Mouse (Mus musculus): ENCODE data around the gene Prkca. TPM values are rescaled to one million over a fixed set of nuclear protein-coding genes. Genes with fewer than 3 reads are reported as not detected.
A peak's percentile ranks its signal among the peaks of the same experiment; 100 is the strongest.

Prkca gene
- total RNA-seq, 2 experiments from 2014 or later, result 166 to 177 TPM

- DNase-seq (ENCODE audit: low spot score in 2 of 2), result no peak
- intact Hi-C loops (cut with DNase I), result loop anchor here (5.0 kb wide), 2 partner anchors 68 to 188 kb away; partner anchors contain the start of genes Apoh and Prkca
These were observed 189.5 kb downstream of the Prkca start for GRCm38 (mm10) chr11:108153997-108154841.

DNA sequence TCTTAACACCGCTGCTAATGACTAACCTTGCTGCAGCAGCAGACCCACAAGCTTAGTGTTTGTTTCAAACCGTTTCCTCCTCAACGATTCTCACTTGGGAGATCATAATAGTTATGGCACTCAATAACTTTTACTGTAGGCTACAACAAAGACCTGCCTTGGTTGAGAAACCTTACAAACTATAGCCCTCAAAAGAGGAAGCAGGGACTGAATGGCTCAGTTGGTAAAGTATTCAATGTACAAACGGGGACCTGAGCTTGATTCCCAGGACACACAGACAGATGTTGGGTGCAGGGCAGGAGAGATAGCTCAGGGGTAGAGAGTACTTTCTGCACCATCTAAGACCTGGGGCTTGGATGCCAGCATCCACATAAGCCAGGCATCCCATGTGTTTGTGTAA is 191.1 kb downstream of the Prkca start:
- no peak for DNase-seq (ENCODE audit: low spot score in 2 of 2)
- intact Hi-C loops (cut with DNase I), result loop anchor here (5.0 kb wide), 2 partner anchors 70 to 190 kb away; partner anchors contain the start of genes Apoh and Prkca

GRCm38 (mm10) chr11:108150410-108150809 is 193.3 kb downstream of the Prkca start:
- peak; percentile 83 for DNase-seq (ENCODE audit: low spot score in 2 of 2)
- intact Hi-C loops (cut with DNase I), result loop anchor here (5.0 kb wide), 2 partner anchors 72 to 192 kb away; partner anchors contain the start of genes Apoh and Prkca

DNA sequence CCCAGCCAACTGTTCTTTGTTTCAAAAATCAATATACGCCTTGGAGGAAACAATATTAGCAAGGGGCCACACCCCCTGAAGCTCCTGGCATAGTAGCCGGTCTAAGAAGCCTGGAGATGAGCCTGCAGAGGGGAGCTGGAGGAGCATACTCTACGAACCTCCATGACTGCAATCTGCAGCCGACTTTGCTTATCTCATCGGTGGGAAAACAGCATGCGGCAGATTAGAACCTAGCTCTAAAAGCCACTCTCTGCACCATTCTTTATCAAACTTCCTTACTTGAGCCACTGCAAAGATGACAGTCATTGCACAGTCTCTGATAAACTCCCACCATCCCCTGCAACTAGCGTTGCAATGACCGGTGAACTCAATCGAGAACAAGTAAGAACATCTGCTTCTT is 194.5 kb downstream of the Prkca start:
- no peak for DNase-seq (ENCODE audit: low spot score in 2 of 2)
- intact Hi-C loops (cut with DNase I), result no loop called here

DNA sequence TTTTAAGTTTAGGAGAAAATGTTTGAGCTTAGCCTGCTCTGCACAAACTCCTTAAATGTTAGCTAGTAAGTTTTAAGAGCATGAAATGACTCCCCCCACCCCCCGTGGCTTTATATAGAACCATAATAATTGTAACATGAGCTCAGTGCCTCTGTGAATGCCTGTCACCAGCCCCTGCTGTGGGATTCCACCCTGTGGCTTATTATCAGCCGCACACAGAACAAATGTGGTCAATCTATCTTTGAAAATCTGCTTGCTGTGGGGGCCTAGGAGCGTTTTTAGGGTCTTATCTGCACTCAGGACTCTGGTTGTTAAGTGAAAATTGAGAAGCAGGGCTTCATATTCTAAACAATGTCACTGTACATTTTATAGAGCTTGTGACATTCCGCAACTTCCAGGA is 195.2 kb downstream of the Prkca start:
- DNase-seq (ENCODE audit: low spot score in 2 of 2), result no peak
- intact Hi-C loops (cut with DNase I), result loop anchor here (1.0 kb wide), 1 partner anchor 109 kb away; no protein-coding TSS in a partner anchor

- DNase-seq (ENCODE audit: low spot score in 2 of 2), result no peak
- intact Hi-C loops (cut with DNase I), result no loop called here
These were observed 197.8 kb downstream of the Prkca start for GRCm38 (mm10) chr11:108145752-108146496.

DNA sequence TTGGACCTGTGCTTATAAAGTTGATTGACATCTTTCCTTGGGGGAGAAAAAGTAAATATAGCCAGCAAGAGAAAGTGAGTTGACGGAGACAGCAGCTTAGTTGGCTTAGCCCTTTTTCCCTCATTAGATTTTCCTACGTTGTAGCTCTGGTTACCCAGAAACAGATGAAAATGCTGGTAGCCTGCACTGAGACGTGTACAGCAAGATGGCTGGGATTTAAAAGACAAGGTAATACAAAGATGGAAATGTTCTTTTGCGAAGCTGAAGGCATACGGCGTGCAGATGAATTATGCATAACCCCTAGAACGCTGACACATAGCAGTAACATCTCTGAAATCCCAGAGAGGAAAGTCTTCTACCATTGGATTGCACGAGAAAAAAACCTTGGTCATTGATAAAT is 198.6 kb downstream of the Prkca start:
- no peak for DNase-seq (ENCODE audit: low spot score in 2 of 2)
- intact Hi-C loops (cut with DNase I), result no loop called here

DNA sequence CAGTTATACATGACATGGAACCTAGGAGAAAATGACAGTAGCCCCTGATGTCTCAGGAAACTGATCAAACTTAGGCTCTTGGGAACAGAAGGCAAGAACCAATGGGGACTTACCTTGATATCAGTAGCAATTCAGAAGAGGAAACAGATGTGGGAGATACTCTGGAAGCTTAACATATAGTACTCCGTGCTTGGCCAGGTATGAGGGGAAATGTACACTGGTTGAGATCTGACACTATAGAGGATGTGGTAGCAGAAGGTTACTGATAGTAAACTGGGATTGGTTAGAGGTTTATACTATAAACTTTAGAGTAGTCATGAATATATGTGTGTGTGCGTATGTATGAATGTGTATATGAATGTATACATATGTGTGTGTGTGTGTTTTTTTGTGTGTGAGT is 200.0 kb downstream of the Prkca start:
- intact Hi-C loops (cut with DNase I), result no loop called here
- no peak for DNase-seq (ENCODE audit: low spot score in 2 of 2)

DNA sequence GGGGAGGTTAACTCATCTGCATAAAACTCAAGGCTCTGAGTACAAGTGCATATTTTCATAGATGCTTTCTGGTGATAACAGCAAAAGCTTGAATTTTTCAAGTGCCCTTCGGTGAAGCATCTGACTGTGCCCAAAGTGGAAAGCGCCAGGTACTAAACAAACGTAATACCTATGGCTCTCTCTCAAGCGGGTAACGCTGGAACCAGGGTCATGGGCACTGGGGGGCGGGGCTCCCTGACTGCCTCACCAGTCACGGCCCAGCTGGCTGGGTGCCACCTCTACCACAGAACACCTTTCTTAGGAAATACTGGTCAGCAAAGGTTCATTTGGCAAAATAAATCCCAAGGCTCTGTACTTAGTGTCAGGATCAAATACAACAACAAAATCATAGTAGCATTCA is 203.7 kb downstream of the Prkca start:
- intact Hi-C loops (cut with DNase I), result no loop called here
- DNase-seq (ENCODE audit: low spot score in 2 of 2), result no peak

DNA sequence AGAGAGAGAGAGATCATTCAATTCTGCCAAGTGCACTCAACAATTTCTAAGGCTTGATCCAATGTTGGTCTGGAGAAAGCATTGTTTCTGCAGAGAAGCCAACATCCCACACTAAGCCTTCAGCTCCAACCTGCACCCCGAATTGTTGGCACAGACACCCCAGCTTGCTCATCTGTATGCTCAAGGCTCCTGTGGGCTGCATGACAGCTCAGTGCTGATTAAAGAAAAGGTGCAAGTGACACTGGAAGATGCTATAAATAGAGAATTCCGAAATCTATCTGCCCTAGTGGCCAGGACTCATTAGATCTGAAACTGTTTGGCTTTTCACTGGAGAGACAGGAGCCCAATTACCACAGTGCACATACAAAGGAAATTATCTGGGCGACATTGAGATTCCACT is 207.4 kb downstream of the Prkca start:
- intact Hi-C loops (cut with DNase I), result no loop called here
- DNase-seq (ENCODE audit: low spot score in 2 of 2), result peak in 1 of 2 experiments; percentile 48

DNA sequence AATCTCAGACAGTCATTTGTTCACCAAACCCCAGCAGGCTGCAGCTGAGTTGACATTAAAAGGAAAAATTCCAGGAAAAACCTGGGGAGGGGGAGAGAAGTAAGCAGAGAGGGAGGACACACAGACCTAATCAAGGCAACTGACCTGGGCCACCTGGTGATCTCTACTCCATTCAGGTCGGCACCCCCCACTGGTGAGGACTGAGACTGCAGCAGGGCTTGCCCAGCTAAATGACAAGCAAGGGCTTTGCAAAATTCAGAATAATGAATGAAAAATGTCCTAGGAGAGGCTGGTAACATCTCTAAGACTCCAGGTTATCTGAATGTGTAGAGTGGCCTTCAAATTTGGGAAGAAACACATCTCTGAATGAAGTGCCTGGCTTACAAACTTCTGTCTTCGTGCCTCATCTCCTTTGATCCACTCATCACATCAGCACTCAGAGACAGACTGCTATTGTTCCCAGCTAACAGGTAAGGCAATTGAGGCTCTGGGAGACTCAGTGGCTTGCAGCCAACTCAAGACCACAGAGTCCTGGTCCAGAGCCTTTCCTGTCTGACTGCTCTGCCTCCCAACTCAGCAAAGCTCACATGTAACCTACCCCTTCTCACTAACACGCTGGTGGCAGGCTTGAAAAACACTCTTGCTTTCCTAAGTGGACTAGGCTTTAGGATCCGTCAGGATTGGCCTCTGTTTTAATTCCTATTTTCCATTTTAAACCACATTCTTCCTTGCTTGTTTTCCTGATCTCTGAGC is 208.1 kb downstream of the Prkca start:
- DNase-seq (ENCODE audit: low spot score in 2 of 2), result no peak
- intact Hi-C loops (cut with DNase I), result no loop called here

- intact Hi-C loops (cut with DNase I), result loop anchor here (2.0 kb wide), 1 partner anchor 250 kb away; no protein-coding TSS in a partner anchor
These were observed 215.1 kb downstream of the Prkca start for GRCm38 (mm10) chr11:108128593-108128992.

GRCm38 (mm10) chr11:108127908-108128307 is 215.8 kb downstream of the Prkca start:
- DNase-seq (ENCODE audit: low spot score in 2 of 2), result no peak
- intact Hi-C loops (cut with DNase I), result loop anchor here (2.0 kb wide), 1 partner anchor 251 kb away; no protein-coding TSS in a partner anchor

More at GRCm38 (mm10) chr11:108128593-108128992, 215.1 kb downstream of the Prkca start:
- DNase-seq (ENCODE audit: low spot score in 2 of 2), result peak in 1 of 2 experiments; percentile 54

DNA sequence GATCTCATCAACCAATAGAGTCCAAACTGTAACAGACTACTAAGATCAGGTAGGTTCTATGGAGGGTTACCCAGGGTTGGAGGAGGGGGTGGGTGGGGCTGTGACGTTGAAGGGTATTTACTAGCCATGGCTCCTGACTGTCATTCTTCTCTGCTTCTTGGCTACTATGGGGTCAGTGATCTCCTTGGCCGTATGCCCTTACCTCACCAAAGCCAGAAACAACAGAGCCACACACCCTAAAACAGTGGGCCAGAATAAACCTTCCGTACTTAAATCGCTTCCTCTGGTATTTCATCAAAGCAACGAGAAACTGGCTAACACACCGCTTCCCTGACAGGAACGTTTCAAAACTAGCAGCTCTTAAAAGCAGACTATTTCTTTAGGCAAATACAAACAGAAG is 221.2 kb downstream of the Prkca start:
- intact Hi-C loops (cut with DNase I), result no loop called here

GRCm38 (mm10) chr11:108120708-108121107 is 223.0 kb downstream of the Prkca start:
- intact Hi-C loops (cut with DNase I), result no loop called here

More for the DNA sequence above, 221.2 kb downstream of the Prkca start:
- no peak for DNase-seq (ENCODE audit: low spot score in 2 of 2)

DNA sequence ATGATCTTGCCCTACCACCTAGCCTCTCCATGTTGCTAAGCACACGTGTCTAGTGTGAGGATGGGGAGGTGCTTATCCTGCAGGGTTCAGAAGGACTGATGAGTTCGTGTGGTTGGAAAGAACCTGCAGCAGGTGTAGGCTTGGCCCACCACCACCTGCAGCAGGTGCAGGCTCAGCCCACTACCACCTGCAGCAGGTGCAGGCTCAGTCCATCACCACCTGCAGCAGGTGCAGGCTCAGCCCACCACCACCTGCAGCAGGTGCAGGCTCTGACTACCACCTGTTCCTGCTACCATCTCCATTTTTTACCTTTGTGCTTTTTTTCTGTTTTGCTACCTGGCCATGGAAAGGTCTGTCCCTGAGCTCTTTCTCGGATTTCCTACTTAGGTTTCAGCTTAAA is 223.9 kb downstream of the Prkca start:
- intact Hi-C loops (cut with DNase I), result no loop called here

More at GRCm38 (mm10) chr11:108120708-108121107, 223.0 kb downstream of the Prkca start:
- DNase-seq (ENCODE audit: low spot score in 2 of 2), result no peak

GRCm38 (mm10) chr11:108118814-108119213 is 224.9 kb downstream of the Prkca start:
- intact Hi-C loops (cut with DNase I), result no loop called here
- no peak for DNase-seq (ENCODE audit: low spot score in 2 of 2)

More for the DNA sequence above, 223.9 kb downstream of the Prkca start:
- no peak for DNase-seq (ENCODE audit: low spot score in 2 of 2)

DNA sequence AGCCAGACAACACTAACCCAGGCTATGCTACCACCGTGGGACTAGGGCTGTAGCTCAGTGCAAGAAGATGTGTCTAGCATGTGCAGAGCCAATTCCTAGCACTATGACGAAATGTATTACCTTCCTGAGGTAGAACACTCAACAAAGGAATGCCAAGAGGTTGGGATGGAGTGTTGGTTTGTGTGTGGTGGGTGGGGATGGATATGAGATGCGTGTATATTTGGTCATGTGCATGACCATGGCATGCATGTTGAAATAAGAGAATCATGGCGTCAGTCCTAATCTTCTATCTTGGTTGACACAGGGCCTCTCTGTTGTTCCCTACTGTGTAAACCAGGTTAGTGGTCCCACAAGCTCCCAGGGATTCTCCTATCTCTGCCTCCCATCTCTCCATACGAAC is 225.5 kb downstream of the Prkca start:
- intact Hi-C loops (cut with DNase I), result no loop called here
- DNase-seq (ENCODE audit: low spot score in 2 of 2), result no peak

- no peak for DNase-seq (ENCODE audit: low spot score in 2 of 2)
- intact Hi-C loops (cut with DNase I), result no loop called here
These were observed 226.2 kb downstream of the Prkca start for GRCm38 (mm10) chr11:108117360-108118050.
